Mouse (Mus musculus) right cerebral cortex, adult 18-20 months (tissue): Measurements from ENCODE around the gene Tceal5.
"Not testable (repeated sequence)": the region's sequence is repeated elsewhere in the genome, so short reads cannot be mapped to it uniquely, and the experiment has no call there.

ENCODE experiments used
- DNase-seq: peaks from one replicate; pipeline ENCODE4 v3.0.0; 2022; ENCODE audit warnings: mixed read lengths

Tceal5 gene

GRCm38 (mm10) chrX:136203664-136204066 is at the start of gene Tceal5:
Gene Tceal5, minus strand, starts transcription at chrX:136203876.
- peak; percentile 72 for DNase-seq

- no peak for DNase-seq
Observed at GRCm38 (mm10) chrX:136252023-136252729, 48.5 kb upstream of the Tceal5 start.

GRCm38 (mm10) chrX:136249671-136250070 is 46.0 kb upstream of the Tceal5 start:
- DNase-seq = no peak

GRCm38 (mm10) chrX:136248811-136249210 is 45.1 kb upstream of the Tceal5 start:
- no peak for DNase-seq

DNA sequence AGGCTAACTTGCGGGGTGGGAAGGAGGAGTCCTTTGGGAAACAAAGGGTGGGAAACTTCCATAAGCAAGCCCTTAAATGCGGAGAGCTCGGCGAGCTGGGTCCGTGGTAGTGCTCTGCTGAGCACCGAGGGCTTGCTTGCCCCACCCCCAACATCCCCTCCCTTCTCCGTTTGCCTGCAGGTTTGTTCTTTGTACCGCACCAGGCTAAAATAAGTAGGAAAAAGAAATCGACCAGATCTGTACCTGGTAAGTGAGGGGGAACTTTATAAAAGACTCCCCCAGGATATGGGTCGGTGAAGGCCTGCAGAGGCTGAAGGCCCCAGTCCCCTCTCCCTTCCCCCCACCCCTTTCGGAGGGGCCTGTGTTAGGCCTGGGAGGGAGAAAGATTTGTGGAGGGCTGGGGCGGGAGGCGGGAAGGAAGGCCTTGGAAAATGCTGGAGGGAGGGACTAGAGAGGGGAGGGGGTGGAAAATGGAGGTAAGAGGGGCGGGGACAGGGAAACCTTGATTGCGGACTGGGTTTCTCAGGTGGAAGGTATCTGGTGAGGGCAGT is 41.9 kb upstream of the Tceal5 start:
- DNase-seq = no peak

DNA sequence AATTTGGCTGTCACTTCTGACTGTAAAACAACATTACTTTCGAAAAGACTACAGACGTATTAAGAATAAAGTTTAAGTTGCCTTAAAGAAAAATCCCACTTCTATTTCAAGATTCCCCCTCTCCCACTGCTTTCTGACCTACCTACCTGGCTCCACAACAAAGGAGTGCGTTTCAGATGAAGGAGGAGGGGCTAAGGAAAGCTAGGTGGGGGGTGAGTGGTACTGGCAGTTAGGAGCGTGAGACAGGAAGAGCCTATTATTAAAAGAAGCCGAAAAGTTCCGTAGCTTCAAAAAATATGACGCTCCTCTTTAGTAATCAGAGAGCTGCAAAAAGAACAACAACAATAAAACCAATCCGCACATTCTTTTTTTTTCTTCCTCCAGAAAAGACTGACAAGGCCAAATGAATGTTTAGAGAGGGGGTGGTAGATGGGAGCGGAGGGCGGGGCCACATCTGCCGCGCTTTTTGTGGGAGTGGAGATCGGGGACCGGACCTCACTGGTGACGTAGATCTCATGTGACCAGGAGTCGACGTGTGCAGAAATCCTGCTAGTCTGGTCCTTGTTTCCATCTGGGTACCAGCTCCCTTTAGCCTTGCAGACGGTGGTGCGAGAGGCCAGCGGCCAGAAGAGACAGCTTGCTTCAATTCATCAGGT is 41.0 kb upstream of the Tceal5 start, which contains the start of gene Tceal9:
Tceal9 (plus strand) TSS at position 506 of the 656 bp plus-strand sequence.
- peak; percentile 78 for DNase-seq

DNA sequence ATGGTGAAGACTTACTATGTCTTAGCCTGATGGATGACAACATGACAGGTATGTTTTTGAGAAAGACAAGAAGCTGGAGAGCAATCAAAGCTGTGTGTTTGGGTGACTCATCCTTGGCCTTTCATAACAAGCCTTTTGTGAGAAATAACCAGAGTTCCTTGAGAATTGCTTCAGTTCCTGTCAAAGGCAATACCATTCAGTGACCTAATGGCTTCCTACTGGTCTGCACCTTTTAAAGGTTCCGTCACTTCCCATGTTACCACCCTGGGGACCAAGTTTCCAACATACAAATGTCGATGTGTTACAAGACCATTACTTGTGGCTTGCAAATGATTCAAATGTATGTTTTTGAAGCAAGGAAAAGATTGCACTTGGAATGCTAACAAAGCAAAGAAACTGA is 39.5 kb upstream of the Tceal5 start:
- DNase-seq = no peak

DNA sequence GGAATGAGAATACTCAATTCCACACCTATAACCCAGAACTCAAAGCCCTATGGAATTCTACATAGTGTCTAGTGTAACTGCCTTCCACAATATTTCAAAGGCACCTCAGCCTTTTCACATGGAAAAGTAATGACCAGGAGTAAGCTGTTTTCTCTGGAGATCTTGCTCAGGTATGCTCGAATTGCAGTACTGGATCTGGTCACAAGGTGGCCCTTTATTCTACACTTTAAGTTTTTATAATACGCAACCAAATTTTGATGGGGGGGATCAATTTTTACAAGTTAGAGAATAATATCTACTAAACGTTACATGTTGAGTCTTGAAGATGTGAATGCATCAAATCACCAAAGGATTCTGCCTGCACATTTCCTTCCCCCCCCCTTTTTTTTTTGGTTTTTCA is 34.4 kb upstream of the Tceal5 start:
- peak; percentile 7 for DNase-seq

- no peak for DNase-seq
Observed at GRCm38 (mm10) chrX:136227768-136228167, 24.1 kb upstream of the Tceal5 start.

DNA sequence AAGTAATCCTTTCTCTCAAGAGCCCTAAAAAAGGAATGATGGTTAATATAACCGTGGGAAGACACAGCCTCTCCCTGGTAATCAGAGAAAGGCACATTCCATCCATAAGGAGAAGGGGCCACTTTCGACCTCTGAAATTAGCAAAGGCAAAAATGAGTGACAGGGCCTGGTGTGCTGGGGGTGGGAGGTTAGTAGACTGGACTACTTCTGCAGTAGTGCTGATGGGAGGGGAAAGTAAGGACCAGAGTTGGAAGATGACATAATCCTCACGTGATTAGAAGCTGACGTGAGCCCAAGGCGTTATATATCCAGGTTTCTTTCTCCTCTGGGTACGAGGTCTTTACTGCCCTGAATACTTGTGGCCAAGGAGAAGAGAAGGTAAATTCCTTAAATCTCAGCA is 20.0 kb upstream of the Tceal5 start:
- DNase-seq = no peak

GRCm38 (mm10) chrX:136216303-136216702 is 12.6 kb upstream of the Tceal5 start:
- DNase-seq = no peak

DNA sequence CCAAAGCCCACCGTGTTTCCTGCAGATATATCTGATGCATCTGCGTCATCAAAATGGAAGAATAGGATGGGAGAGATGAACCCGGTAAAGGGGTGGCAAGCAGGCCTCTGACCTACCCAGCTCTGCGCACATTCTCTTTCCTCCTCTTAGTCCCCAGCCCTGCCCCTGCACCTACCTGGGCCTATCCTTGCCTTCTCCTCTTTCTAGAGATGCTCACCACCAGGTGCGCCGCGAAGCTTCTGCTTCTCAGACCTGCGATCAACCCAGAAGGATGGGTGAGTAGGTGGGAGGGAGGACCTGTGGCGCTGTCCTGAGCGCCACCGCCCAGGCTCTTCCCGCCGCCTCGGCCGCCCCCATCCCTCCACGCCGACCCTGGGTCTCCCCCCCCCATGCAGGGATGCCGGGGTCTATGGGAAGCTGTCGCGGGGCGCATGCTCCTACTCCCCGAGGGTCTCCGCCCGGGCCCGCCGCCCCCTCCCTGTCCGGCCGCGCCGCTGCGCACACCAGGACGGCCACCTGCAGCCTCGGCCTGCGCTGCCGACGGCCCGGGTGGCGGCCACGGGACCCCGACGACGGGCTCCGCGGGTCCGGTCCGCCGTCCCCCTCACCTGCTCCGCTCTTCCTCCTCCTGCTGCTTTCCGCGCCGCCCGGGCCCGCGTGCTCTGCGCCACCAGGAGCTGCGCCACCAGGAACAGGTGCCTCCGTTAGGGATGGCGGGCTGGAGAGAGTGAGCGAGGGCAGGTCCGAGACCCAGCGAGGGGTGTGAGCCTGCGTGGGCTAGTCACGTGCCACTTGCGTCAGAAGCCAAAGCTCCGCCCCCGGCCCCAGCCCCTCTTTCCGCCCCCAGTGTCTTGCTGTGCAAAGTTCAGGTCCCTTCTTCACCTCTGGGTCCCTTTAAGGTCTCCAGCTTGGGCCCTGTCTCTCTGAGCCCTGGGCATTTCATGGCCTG is 11.3 kb upstream of the Tceal5 start, which contains the start of the genes Tceal7 and Bex1:
Tceal7 (plus strand) TSS at position 51 of the 949 bp plus-strand sequence.
Bex1 (minus strand) TSS at position 785 of the 949 bp plus-strand sequence.
- not testable (repeated sequence) for DNase-seq

DNA sequence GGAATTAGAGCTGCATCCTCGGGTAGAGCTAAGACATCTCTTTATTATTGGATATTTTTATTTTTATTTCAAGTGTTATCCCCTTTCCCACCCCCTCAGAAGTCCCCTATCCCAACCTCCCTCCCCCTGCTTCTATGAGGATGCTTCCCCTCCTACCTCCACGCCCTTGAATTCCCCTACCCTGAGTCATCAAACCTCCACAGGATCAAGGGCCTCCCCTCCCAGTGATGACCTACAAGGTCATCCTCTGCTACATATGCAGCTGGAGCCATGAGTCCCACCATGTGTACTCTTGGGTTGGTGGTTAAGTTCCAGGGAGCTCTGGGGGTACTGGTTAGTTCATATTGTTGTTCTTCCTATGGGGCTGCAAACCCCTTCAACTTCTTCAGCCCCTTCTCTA is 9.7 kb upstream of the Tceal5 start:
- DNase-seq = no peak

DNA sequence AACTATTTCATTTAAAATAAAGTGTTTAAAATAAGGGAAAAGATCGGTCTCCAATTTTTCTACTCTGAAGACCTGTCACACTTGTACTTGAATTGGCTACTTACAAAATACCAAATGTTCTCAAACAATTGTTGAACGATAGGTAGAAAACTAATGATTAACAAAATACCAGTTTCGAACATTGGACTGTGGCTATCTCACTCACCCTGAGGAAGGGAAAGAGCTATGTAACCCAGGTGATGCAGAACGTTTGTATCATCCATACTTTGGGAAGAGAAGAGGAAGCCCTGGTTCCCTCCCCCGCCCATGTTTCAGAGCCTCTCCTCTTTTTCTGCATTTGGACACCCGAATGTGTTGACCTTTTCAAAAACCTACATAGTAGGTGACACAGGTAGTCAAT is 730 bp upstream of the Tceal5 start:
- DNase-seq = no peak

- no peak for DNase-seq
Observed at GRCm38 (mm10) chrX:136203257-136203656, 419 bp downstream of the Tceal5 start.

- no peak for DNase-seq
Observed at GRCm38 (mm10) chrX:136196873-136197272, 6.8 kb downstream of the Tceal5 start.

DNA sequence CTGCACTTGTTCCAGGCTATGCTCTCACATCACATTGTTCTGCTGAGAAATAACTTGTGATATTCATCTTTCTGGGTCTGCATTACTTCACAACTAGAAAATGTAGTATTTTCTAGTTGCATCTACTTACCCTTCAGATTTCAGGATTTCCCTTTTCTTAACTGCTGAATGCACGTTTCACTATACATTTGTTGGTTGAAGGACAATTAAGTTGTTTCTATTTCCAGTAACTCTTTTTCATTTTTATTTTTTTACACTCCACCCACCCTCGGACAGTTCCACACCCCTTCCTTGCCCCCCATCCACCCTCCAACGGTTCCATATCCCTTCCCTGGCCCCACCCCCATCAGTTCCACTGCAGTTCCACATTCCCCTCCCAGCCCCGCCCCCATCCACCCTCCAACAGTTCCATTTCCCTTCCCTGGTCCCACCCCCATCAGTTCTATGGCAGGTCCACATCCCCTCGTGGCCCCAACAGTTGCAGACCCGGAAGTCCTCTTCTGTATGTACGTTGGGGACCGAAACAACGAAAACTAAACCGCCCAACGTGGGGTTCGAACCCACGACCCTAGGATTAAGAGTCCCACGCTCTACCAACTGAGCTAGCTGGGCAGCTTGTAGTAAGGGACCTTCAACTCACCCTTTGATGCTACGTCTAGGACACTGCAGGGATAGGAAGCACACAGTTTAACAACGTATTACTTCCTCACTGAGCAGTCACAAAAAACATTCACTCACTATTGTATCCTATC is 8.3 kb downstream of the Tceal5 start:
- DNase-seq = no peak

DNA sequence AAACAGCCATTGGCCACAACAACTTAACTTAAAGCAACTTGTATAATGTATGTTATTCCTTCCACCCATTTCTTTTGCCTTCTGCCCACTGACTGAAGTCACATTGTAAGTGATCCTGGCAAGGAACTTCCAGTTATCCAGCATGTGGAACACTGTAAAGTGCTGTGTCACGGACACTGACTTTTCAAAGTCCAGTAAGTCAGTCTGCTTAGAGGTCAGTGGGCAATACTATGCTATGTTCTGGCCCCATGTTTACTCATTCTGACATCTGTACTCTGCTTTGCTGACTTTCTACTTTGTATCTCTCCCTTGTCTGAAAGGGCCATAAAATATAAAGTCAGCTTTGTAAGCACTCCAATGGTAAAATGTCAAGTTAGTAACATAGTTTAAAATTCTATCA is 20.6 kb downstream of the Tceal5 start:
- no peak for DNase-seq

- no peak for DNase-seq
Observed at GRCm38 (mm10) chrX:136180897-136181553, 22.7 kb downstream of the Tceal5 start.

DNA sequence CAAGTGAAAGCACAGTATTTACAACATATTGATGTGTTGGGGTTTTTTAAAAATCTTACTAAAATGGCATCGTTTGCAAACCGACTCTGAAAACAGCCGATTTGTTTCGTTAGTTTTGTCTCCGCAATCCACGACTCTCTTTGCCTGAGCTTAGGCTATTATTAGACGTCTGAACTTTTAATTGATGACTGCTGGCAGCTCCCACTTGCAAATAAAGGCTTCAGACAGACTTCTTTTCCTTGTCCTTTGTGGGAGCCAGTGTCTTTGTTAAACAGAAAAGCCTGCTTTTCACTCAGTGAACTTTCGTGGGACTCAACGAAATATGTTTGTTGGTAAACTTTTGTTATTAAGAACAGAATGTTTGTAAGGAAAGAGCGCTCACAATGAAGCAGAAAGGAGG is 30.9 kb downstream of the Tceal5 start:
- no peak for DNase-seq

GRCm38 (mm10) chrX:136172118-136172551 is 31.5 kb downstream of the Tceal5 start, which contains the start of gene Tceal8:
Gene Tceal8, minus strand, starts transcription at chrX:136172342.
- peak; percentile 80 for DNase-seq
